Mouse (Mus musculus): ENCODE measurements around the gene Prune1. TPM values are rescaled to one million over a fixed set of nuclear protein-coding genes. Genes with fewer than 3 reads are reported as not detected.
"Not testable (repeated sequence)": the region's sequence is repeated elsewhere in the genome, so short reads cannot be mapped to it uniquely, and the experiment has no call there.

Prune1 gene
- polyA plus RNA-seq, 1 experiment from 2014 or later: 35.7 TPM

DNA sequence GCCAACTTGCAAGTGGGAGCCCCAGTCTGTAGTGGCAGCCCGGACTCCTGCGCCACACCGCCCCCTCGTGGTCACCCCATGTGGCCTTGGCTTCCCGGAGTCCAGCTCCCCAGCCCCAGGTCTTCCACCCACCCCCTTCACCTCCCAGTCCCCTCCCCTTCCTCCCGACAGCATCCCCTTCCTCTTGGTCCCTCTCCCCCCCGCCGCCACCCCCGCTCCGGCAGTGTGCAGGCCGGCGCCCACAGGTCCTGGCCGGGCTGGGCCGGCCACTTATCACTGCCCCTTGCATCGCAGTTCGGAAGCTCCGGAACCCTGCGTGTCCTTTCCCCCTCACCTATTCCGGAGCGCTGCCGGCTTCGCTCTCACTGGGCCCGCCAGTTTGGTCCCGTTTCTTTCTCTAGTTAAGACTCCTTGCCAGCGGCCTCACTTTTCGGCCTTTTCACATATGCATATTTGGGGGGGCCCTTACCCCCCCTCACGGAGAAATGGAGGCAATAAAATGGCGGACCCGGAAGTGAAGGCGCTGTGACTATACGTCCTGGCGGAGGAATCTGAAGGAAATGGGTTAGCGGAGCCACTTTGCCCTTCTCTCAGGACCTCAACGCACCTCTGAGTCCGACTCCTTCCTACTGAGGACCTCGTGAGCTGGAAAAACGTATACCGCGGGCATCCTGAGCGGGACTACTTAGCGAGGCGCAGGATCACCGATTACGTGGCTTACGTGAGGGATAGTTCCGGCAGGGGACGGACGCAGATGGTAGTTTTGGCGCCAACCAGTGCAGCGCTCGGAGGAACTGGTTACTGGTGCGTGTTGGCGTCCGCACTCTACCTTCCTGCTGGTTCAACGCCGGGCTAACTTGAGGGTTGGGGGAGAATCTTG, 64.4 kb downstream of the Prune1 start, which contains the start of gene Gabpb2:
Gabpb2 (minus strand) TSS at position 662 of the 880 bp plus-strand sequence.
- H3K27me3 ChIP-seq: no peaks in the 10 kb centered on the region
- H3K9ac ChIP-seq (replicated peaks): peak within 1 kb of the TSS; percentile 84
- peaks cover 8% of the 10 kb centered on the region for H3K4me1 ChIP-seq
- H3K4me3 ChIP-seq: peak within 1 kb of the TSS; percentile 63
- H3K27ac ChIP-seq (replicated peaks): peak within 1 kb of the TSS; percentile 98
- peak within 1 kb of the TSS; percentile 53 for H3K4me2 ChIP-seq (replicated peaks)
- peak; percentile 89 for ATAC-seq (ENCODE audit: low FRiP score, low read depth)
- H3K9me3 ChIP-seq: no peaks in the 10 kb centered on the region
- under 1% methylated on average over 56 of the region's 56 CpGs for WGBS
- H3K36me3 ChIP-seq: peaks cover 52% of the 10 kb centered on the region

- WGBS: 19% methylated on average over 4 of the region's 4 CpGs
- H3K36me3 ChIP-seq: peaks cover 53% of the 10 kb centered on the region
- H3K4me3 ChIP-seq: peak overlapping the region; percentile 63
- peak overlapping the region; percentile 53 for H3K4me2 ChIP-seq (replicated peaks)
- H3K9ac ChIP-seq (replicated peaks): peak overlapping the region; percentile 84
- H3K27ac ChIP-seq (replicated peaks): peak overlapping the region; percentile 98; the same call in 1 of the 2 replicates
- peaks cover 8% of the 10 kb centered on the region for H3K4me1 ChIP-seq
- no peaks in the 10 kb centered on the region for H3K9me3 ChIP-seq
- no peak; the same call in 1 of the 2 replicates for ATAC-seq (ENCODE audit: low FRiP score, low read depth)
- H3K27me3 ChIP-seq: no peaks in the 10 kb centered on the region
Measured at GRCm38 (mm10) chr3:95216655-95217254, 65.1 kb downstream of the Prune1 start.

- no peaks in the 10 kb centered on the region for H3K9me3 ChIP-seq
- no peaks in the 10 kb centered on the region for H3K27me3 ChIP-seq
- H3K4me2 ChIP-seq (replicated peaks): no peak overlapping the region
- H3K27ac ChIP-seq (replicated peaks): no peak overlapping the region
- no peak overlapping the region for H3K4me3 ChIP-seq
- 100% methylated on average over 1 of the region's 1 CpGs for WGBS
- H3K9ac ChIP-seq (replicated peaks): no peak overlapping the region
- H3K4me1 ChIP-seq: peaks cover 8% of the 10 kb centered on the region
- ATAC-seq (ENCODE audit: low FRiP score, low read depth): no peak
- H3K36me3 ChIP-seq: peaks cover 37% of the 10 kb centered on the region
Measured at GRCm38 (mm10) chr3:95213609-95213975, 68.3 kb downstream of the Prune1 start.

DNA sequence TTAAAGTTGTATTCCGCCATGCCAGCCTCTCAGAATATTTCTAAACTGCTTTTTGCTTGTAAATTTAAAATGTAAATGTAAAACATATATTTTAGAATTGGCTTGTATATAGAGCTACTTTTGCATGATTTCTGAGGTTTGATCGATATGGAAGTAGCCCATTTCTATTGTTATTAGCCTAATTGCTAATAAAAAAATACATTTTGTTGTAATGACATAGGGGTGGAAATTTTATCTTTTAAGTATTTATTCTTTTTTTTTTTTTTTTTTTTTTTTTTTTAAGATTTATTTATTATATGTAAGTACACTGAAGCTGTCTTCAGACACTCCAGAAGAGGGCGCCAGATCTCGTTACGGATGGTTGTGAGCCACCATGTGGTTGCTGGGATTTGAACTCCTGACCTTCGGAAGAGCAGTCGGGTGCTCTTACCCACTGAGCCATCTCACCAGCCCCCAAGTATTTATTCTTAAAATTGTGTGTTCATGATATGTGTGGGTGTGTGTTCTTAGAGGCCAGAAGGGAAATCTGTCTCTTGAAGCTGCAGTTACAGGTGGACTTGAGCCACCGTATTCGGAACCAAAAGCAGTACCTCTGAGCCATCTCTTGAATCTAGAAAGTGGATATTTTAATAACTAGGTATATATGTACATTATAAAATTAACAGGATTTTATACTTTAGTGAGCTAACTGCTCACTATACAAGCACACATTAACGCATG, 68.8 kb downstream of the Prune1 start:
- H3K27ac ChIP-seq (replicated peaks): not testable (repeated sequence)

GRCm38 (mm10) chr3:95210585-95210984, 71.3 kb downstream of the Prune1 start:
- 50% methylated on average over 2 of the region's 2 CpGs for WGBS
- ATAC-seq (ENCODE audit: low FRiP score, low read depth): no peak
- peaks cover 59% of the 10 kb centered on the region for H3K36me3 ChIP-seq

More for the DNA sequence above, 68.8 kb downstream of the Prune1 start:
- H3K4me1 ChIP-seq; ATAC-seq (ENCODE audit: low FRiP score, low read depth); H3K4me2 ChIP-seq (replicated peaks); H3K27me3 ChIP-seq; H3K4me3 ChIP-seq; H3K9ac ChIP-seq (replicated peaks); H3K9me3 ChIP-seq: not testable (repeated sequence)
- WGBS: 96% methylated on average over 7 of the region's 10 CpGs
- H3K36me3 ChIP-seq: peaks cover 43% of the 10 kb centered on the region

GRCm38 (mm10) chr3:95208286-95208685, 73.6 kb downstream of the Prune1 start:
- Histone ChIP-seq H3K27ac (replicated peaks) (no peak overlapping the region), H3K27me3 (no peaks in the 10 kb centered on the region), H3K9me3 (no peaks in the 10 kb centered on the region), H3K4me3 (no peak overlapping the region), H3K4me1 (no peaks in the 10 kb centered on the region), H3K9ac (replicated peaks) (no peak overlapping the region), H3K4me2 (replicated peaks) (no peak overlapping the region), H3K36me3 (peaks cover 63% of the 10 kb centered on the region)
- no peak for ATAC-seq (ENCODE audit: low FRiP score, low read depth)
- 90% methylated on average over 4 of the region's 4 CpGs for WGBS

More at GRCm38 (mm10) chr3:95210585-95210984, 71.3 kb downstream of the Prune1 start:
- H3K9ac ChIP-seq (replicated peaks): no peak overlapping the region
- H3K27ac ChIP-seq (replicated peaks): no peak overlapping the region
- no peaks in the 10 kb centered on the region for H3K9me3 ChIP-seq
- H3K27me3 ChIP-seq: no peaks in the 10 kb centered on the region
- H3K4me1 ChIP-seq: no peaks in the 10 kb centered on the region
- H3K4me3 ChIP-seq: no peak overlapping the region
- H3K4me2 ChIP-seq (replicated peaks): no peak overlapping the region

DNA sequence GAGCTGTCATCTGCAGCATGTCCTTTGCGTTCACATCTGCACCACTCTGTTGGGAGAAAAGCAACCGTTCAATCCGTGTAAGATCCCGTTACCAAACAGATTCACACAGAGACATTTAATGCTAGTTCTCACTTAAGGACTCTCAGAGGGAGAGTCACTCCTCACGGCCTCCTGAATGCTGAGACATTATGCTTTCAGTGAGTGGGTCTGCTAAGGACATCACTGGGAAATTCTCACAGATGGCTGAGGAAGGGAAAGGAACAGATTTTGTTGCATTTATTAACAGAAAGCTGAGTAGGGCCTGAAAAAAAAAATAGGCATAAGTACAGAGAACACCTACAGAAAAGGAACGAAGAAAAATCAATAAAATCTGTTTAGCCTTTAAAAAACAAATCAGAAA, 78.0 kb downstream of the Prune1 start:
- WGBS: 91% methylated on average over 6 of the region's 6 CpGs
- H3K9ac ChIP-seq (replicated peaks): no peak overlapping the region
- no peak for ATAC-seq (ENCODE audit: low FRiP score, low read depth)
- no peak overlapping the region for H3K4me3 ChIP-seq
- no peak overlapping the region for H3K4me2 ChIP-seq (replicated peaks)
- no peaks in the 10 kb centered on the region for H3K27me3 ChIP-seq
- no peak overlapping the region for H3K27ac ChIP-seq (replicated peaks)
- no peaks in the 10 kb centered on the region for H3K4me1 ChIP-seq
- no peaks in the 10 kb centered on the region for H3K9me3 ChIP-seq
- H3K36me3 ChIP-seq: peaks cover 81% of the 10 kb centered on the region

Other genes starting within 250 kb of the Prune1 start
- gene Psmd4, start 239.5 kb downstream of the Prune1 start, polyA plus RNA-seq (2016; fragmentation: Nextera tagmentation; extraction: Ambion mirVana): 277 and 293 TPM in 2 replicates
- gene Pip5k1a, start 175.1 kb downstream of the Prune1 start, polyA plus RNA-seq (2016; fragmentation: Nextera tagmentation; extraction: Ambion mirVana): 18.3 and 20.5 TPM in 2 replicates
- gene Vps72, start 171.1 kb downstream of the Prune1 start, polyA plus RNA-seq (2016; fragmentation: Nextera tagmentation; extraction: Ambion mirVana): 250 and 251 TPM in 2 replicates
- 0.84 and 0.89 TPM in 2 replicates for gene Tmod4, start 157.6 kb downstream of the Prune1 start, polyA plus RNA-seq (2016; fragmentation: Nextera tagmentation; extraction: Ambion mirVana)
- 86.7 and 94.8 TPM in 2 replicates for gene Scnm1, start 148.1 kb downstream of the Prune1 start, polyA plus RNA-seq (2016; fragmentation: Nextera tagmentation; extraction: Ambion mirVana)
- gene Lysmd1, start 148.0 kb downstream of the Prune1 start, polyA plus RNA-seq (2016; fragmentation: Nextera tagmentation; extraction: Ambion mirVana): 22.5 and 24.4 TPM in 2 replicates
- gene Tnfaip8l2, start 139.7 kb downstream of the Prune1 start, polyA plus RNA-seq (2016; fragmentation: Nextera tagmentation; extraction: Ambion mirVana): 2.5 and 3.3 TPM in 2 replicates
- 45.1 and 56.8 TPM in 2 replicates for gene Sema6c, start 121.6 kb downstream of the Prune1 start, polyA plus RNA-seq (2016; fragmentation: Nextera tagmentation; extraction: Ambion mirVana)
- 11.0 and 11.6 TPM in 2 replicates for gene Gabpb2, start 64.2 kb downstream of the Prune1 start, polyA plus RNA-seq (2016; fragmentation: Nextera tagmentation; extraction: Ambion mirVana)
- gene Cdc42se1, start 53.3 kb downstream of the Prune1 start, polyA plus RNA-seq (2016; fragmentation: Nextera tagmentation; extraction: Ambion mirVana): 91.0 and 93.9 TPM in 2 replicates
- gene Mllt11, start 49.9 kb downstream of the Prune1 start, polyA plus RNA-seq (2016; fragmentation: Nextera tagmentation; extraction: Ambion mirVana): 101 and 106 TPM in 2 replicates
- 0.26 TPM in 1 of 2 replicates, not detected in the other for gene Gm128, start 40.5 kb downstream of the Prune1 start, polyA plus RNA-seq (2016; fragmentation: Nextera tagmentation; extraction: Ambion mirVana)
- gene Bnipl, start 30.9 kb downstream of the Prune1 start, polyA plus RNA-seq (2016; fragmentation: Nextera tagmentation; extraction: Ambion mirVana): 0.33 and 0.38 TPM in 2 replicates
- gene Mindy1, start 731 bp downstream of the Prune1 start, polyA plus RNA-seq (2016; fragmentation: Nextera tagmentation; extraction: Ambion mirVana): 46.6 and 47.6 TPM in 2 replicates
- gene Anxa9, start 25.1 kb upstream of the Prune1 start, polyA plus RNA-seq (2016; fragmentation: Nextera tagmentation; extraction: Ambion mirVana): 1.0 and 1.1 TPM in 2 replicates
- 101 and 109 TPM in 2 replicates for gene Cers2, start 32.7 kb upstream of the Prune1 start, polyA plus RNA-seq (2016; fragmentation: Nextera tagmentation; extraction: Ambion mirVana)
- 60.2 and 62.3 TPM in 2 replicates for gene Setdb1, start 75.1 kb upstream of the Prune1 start, polyA plus RNA-seq (2016; fragmentation: Nextera tagmentation; extraction: Ambion mirVana)
- gene 4930558C23Rik, start 120.8 kb upstream of the Prune1 start, polyA plus RNA-seq (2016; fragmentation: Nextera tagmentation; extraction: Ambion mirVana): not detected in 2 replicates
- 32.9 and 33.2 TPM in 2 replicates for gene Arnt, start 152.3 kb upstream of the Prune1 start, polyA plus RNA-seq (2016; fragmentation: Nextera tagmentation; extraction: Ambion mirVana)
- gene Ctsk, start 217.2 kb upstream of the Prune1 start, polyA plus RNA-seq (2016; fragmentation: Nextera tagmentation; extraction: Ambion mirVana): 8.7 and 13.7 TPM in 2 replicates
- 10.0 and 10.1 TPM in 2 replicates for gene Ctss, start 244.7 kb upstream of the Prune1 start, polyA plus RNA-seq (2016; fragmentation: Nextera tagmentation; extraction: Ambion mirVana)